Mouse (Mus musculus): ENCODE data around the gene Scai. TPM values are rescaled to one million over a fixed set of nuclear protein-coding genes. Genes with fewer than 3 reads are reported as not detected.

The Scai gene
- polyA plus RNA-seq, 1 experiment from 2014 or later = 5.4 TPM

DNA sequence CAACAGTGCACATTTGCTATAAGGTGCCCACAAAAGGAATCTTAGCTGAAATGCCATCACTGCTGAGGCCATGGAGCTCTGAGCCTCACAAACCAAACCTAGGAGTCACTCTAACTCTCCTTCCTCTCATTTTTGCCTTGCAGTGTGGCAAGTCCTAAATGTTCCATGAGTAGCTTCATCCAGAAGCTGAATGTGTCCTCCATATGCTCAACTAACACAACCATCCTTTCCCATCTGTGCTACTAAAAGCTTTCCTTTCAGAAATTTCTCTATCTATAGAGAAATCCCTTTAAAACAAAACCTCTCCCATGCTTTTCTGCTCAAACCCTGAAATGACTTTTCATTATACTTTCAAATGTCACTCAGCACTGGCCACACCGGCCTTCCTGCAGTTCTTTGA is 158.9 kb downstream of the Scai start:
- no peak overlapping the region for H3K9ac ChIP-seq (ENCODE audit: low read depth, low read length)
- H3K9me3 ChIP-seq (replicated peaks; ENCODE audit: low read length) = no peaks in the 10 kb centered on the region

DNA sequence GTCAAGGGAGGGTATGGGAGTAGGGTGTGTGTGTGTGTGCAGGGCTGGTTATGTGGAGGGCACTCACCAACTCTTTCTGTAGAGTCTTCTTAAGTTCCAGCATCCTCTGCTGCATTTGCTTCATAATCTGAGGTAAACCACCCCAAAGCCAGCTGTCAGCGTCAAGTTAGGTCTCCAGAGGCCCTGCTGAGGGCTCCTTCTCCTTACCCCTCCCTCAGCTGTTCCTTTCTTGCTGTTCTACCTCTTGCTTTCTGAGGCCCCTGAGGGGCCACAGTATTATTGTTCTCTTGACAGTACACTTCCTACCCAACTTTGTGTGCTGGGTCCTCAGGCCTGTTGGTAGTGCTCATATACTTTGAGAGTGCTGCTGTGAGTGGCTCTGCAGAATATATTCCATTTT is 170.5 kb downstream of the Scai start:
- peaks cover 66% of the 10 kb centered on the region for H3K36me3 ChIP-seq (ENCODE audit: insufficient read depth, low read length)
- no peak overlapping the region for H3K9ac ChIP-seq (ENCODE audit: low read depth, low read length)
- H3K4me2 ChIP-seq (ENCODE audit: low read length) = no peak overlapping the region
- TF ChIP-seq CTCF (IDR thresholded peaks at IDR 0.05; ENCODE audit: low read depth) = no peak
- no peaks in the 10 kb centered on the region for H3K4me1 ChIP-seq (replicated peaks; ENCODE audit: insufficient read depth, low read length)
- no peaks in the 10 kb centered on the region for H3K27me3 ChIP-seq (ENCODE audit: insufficient read depth, low read length)
- H3K9me3 ChIP-seq (replicated peaks; ENCODE audit: low read length) = no peaks in the 10 kb centered on the region
- H3K4me3 ChIP-seq (replicated peaks; ENCODE audit: low read depth, low read length) = no peak overlapping the region
- no peak for ATAC-seq (replicated peaks; ENCODE audit: low FRiP score, low read depth)
- 100% methylated on average over 1 of the region's 1 CpGs for WGBS
- H3K27ac ChIP-seq = no peak overlapping the region
- DNase-seq (ENCODE audit: low spot score) = no peak

More for the DNA sequence above, 158.9 kb downstream of the Scai start:
- 95% methylated on average over 1 of the region's 1 CpGs for WGBS
- Histone ChIP-seq H3K4me1 (replicated peaks; ENCODE audit: insufficient read depth, low read length) (no peaks in the 10 kb centered on the region), H3K27me3 (ENCODE audit: insufficient read depth, low read length) (no peaks in the 10 kb centered on the region), H3K4me2 (ENCODE audit: low read length) (no peak overlapping the region), H3K27ac (no peak overlapping the region), H3K36me3 (ENCODE audit: insufficient read depth, low read length) (peaks cover 53% of the 10 kb centered on the region), H3K4me3 (replicated peaks; ENCODE audit: low read depth, low read length) (no peak overlapping the region)
- ATAC-seq (replicated peaks; ENCODE audit: low FRiP score, low read depth) (no peak), DNase-seq (ENCODE audit: low spot score) (no peak)
- TF ChIP-seq CTCF (IDR thresholded peaks at IDR 0.05; ENCODE audit: low read depth) = no peak

DNA sequence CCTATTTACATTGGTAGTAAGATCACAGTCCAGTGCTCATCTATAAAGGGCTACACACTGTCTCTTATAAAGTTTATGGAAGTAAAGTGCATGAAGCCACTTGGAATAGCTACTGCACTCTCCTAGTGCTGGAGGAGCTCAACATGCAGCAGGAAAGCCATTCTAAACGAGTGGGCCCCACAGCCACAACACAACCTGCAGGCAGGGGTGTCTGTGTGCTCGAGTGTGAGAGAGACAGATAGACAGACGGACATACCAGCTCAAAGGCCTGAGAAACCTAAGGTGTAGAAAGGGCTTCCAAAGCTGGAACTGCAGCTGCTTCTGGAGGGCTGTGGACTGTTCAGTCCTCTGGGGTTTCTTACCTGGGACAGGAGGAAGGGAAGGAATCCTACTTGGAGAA is 174.0 kb downstream of the Scai start:
- Histone ChIP-seq H3K27ac (no peak overlapping the region), H3K36me3 (ENCODE audit: insufficient read depth, low read length) (peaks cover 57% of the 10 kb centered on the region), H3K4me2 (ENCODE audit: low read length) (no peak overlapping the region), H3K27me3 (ENCODE audit: insufficient read depth, low read length) (no peaks in the 10 kb centered on the region), H3K4me3 (replicated peaks; ENCODE audit: low read depth, low read length) (no peak overlapping the region), H3K9ac (ENCODE audit: low read depth, low read length) (no peak overlapping the region), H3K4me1 (replicated peaks; ENCODE audit: insufficient read depth, low read length) (no peaks in the 10 kb centered on the region), H3K9me3 (replicated peaks; ENCODE audit: low read length) (no peaks in the 10 kb centered on the region)
- 77% methylated on average over 3 of the region's 3 CpGs for WGBS
- no peak for TF ChIP-seq CTCF (IDR thresholded peaks at IDR 0.05; ENCODE audit: low read depth)
- DNase-seq (ENCODE audit: low spot score) (no peak), ATAC-seq (replicated peaks; ENCODE audit: low FRiP score, low read depth) (no peak)

Other genes with a start within 250 kb of the Scai start
- 1.5 and 1.6 TPM in 2 replicates for gene Wdr38, start 193.3 kb downstream of the Scai start, polyA plus RNA-seq (2015; fragmentation: Nextera tagmentation; extraction: Ambion mirVana)
- gene Arpc5l, start 185.4 kb downstream of the Scai start, polyA plus RNA-seq (2015; fragmentation: Nextera tagmentation; extraction: Ambion mirVana) = 133 and 135 TPM in 2 replicates
- 1,056 and 1,199 TPM in 2 replicates for gene Rpl35, start 185.1 kb downstream of the Scai start, polyA plus RNA-seq (2015; fragmentation: Nextera tagmentation; extraction: Ambion mirVana)
- 26.3 and 28.7 TPM in 2 replicates for gene Golga1, start 125.2 kb downstream of the Scai start, polyA plus RNA-seq (2015; fragmentation: Nextera tagmentation; extraction: Ambion mirVana)
- gene Ppp6c, start 35.7 kb upstream of the Scai start, polyA plus RNA-seq (2015; fragmentation: Nextera tagmentation; extraction: Ambion mirVana) = 76.8 and 81.1 TPM in 2 replicates

All from kidney, postnatal 0 days (tissue).